Mouse (Mus musculus): ENCODE data around the gene 2810004N23Rik.

The 2810004N23Rik gene

DNA sequence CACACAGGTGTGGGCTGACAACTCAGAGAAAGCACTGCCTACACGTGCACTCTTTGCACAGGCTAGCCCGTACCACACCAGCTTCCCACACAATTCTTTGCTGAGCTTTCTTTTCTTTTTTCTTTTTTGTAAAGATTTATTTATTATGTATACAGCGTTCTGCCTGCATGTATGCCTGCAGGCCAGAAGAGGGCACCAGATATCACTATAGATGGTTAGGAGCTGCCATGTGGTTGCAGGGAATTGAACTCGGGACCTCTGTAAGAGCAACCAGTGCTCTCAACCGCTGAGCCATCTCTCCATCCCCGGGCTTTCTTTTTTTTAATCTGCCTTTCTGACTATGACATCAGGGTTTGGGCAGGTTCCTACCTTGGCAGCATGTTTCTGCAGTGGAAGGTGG lies 39.4 kb downstream of the 2810004N23Rik start:
- DNase-seq (ENCODE audit: low read depth, low spot score): no peak

DNA sequence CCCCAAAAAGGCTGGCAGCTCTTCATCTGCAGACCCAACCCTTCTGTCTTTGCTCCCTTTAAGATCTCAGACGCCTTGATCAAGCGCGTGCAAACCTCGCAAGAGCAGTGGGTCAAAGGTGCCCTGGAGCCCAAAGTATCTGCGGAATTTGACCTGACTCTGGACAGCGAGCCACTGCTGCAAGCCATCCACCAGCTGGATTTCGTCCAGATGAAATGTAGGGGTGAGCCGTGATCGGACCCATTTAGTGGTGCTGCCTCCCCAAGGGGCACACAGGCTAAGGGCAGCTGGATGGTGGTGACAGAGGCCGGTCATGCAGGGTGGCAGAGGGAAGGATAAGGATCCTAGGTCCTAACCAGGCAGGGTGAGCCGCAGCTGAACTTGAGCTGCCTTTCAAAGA lies 42.8 kb downstream of the 2810004N23Rik start:
- DNase-seq (ENCODE audit: low read depth, low spot score): no peak

DNA sequence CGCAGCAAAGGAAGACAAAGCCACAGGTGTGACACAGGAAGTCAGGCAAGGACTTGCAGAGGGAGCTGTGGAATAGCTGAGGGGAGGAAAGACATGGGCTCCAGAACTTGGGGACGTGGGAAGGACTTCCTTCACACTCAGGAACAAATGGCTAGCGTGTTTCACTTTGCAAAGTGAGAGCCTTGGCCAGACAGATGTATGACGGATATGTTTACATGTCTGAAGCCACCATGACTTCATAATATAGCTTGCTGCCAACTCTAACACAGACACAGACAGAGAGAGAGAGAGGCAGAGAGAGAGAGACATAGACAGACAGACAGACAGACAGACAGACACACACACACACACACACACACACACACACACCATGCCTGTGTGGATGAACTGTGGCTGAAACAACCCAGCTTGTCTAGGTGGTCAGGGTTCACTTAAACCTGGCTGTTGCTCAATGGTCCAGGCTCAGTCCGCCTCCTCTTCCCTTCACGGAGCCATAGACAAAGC lies 43.3 kb downstream of the 2810004N23Rik start:
- DNase-seq (ENCODE audit: low read depth, low spot score): no peak

DNA sequence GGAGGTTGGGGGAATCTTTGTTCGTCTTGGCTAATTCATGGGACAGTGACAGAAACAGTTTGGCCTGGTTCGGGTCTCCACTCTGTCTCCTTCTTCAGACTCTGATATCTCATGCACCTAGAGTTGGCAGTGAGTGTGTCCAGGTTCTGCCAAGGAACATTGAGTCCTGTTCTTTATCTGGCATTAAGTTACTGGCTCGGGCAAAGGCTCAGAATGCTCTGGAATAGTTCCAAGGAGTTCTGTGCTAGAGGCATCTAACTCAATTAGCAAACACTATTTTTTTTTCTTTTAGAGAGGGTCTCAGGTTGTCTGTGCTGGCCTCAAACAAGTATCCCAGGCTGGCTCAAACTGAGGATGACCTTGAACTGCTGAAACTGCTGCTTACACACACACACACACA lies 45.6 kb downstream of the 2810004N23Rik start:
- DNase-seq (ENCODE audit: low read depth, low spot score): no peak

DNA sequence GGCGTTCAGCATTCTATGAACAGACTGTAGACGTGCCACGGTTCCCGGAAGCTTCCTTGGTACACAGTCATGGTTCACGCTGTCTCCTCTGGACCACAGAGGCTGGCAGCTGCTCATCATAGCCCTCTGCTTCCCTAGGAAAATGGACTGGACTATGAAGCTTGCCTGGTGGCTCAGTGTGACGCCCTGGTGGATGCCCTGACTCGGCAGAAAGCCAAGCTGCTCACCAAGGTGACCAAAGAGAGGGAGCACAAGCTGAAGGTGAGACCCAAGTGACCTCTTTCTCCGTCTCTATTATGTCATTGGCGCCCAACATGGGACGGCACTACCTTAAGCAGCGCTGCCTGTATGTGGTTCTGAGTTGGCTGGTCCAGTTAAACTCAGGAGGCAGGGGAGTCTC lies 46.1 kb downstream of the 2810004N23Rik start:
- no peak for DNase-seq (ENCODE audit: low read depth, low spot score)

DNA sequence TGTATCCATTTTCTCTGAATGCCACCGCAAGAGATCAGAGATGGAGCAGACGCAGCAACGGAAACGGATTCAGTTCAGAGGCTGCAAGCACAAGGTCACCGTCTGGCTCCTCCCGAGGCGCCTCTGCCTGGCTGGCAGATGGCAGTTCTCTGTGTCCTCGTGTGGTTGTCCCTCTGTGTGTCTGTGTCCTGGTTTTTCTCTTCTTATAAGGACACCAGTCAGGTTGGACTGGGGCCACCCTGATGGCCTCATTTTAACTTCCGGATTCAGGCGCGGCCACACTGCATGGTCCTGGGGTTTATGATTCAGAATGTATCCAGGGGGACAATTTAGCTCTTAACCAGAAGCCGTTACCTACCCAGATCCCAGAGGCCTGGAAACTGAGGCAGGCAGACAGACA lies 47.0 kb downstream of the 2810004N23Rik start:
- DNase-seq (ENCODE audit: low read depth, low spot score): no peak

DNA sequence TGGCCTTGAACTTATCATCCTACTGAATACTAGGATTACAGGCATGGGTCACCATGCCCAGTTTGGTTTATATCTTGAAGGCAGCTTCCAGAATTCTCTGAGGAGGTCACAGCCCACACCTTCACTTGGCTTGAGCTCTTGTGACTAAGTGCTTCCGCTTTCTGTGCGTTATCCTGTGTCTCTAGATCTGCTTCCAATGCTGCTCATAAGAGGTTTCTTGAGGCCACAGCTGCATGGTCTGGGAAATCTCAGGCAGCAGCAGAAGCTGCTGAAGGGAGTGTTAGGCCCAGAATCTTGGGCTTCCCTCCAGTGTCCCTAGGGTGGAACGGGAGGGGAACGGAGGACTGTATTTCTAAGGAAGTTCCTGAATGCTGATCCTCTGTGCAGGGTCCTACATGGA lies 49.6 kb downstream of the 2810004N23Rik start:
- DNase-seq (ENCODE audit: low read depth, low spot score): no peak

DNA sequence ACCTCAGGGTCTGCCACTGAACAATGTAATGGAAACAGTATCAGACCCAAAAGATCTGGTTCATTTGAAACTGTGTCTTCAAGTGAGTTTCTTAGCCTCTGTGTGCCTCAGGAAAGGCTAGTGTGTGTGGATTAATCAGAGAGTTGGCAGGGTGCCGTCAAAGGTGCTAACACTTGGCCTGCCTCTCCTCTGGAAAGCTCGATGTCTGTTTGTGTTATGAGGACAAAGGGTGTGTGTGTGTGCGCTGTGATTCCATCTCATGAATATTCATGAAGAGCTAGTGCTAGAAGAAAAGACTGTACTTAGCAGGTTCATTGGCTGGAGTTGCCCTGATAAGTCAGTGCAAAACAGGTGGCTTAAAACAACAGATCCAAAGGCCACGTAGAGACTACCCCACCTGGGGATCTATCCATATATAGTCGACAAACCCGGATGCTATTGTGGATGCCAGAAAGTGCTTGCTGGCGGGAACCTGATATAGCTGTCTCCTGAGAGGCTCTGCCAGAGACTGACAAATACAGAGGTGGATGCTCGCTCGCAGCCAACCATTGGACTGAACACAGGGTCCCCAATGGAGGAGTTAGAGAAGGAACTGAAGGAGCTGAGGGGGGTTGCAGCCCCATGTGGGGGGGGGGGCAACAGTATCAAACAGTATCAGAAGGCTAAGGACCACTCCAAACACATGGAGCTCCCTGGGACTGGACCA lies 52.1 kb downstream of the 2810004N23Rik start:
- no peak for DNase-seq (ENCODE audit: low read depth, low spot score)

DNA sequence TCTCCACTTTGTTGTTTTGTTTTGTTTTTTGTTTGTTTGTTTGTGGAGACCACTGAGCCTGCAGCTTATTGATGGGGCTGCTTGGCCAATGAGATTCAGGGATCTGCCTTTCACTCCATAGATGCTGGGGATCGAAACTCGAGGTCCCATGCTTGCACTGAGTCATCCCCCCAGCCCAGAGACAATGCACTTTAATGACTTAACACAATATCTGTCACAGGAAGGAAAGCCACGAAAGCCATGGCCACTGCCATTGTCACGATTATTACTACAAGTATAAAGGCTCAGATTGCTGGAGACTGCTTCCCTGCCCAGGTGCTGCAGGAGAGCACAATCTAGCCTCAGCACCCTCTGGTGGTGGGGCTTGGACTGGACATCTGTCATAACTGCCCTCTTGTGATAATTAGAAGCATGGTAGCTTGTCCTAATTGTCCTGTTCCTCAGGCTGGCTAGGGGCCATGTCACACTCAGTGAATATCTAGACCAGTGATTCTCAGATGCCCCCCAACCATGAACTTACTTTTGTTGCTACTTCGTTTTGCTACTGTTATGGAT lies 52.8 kb downstream of the 2810004N23Rik start:
- DNase-seq (ENCODE audit: low read depth, low spot score): no peak

DNA sequence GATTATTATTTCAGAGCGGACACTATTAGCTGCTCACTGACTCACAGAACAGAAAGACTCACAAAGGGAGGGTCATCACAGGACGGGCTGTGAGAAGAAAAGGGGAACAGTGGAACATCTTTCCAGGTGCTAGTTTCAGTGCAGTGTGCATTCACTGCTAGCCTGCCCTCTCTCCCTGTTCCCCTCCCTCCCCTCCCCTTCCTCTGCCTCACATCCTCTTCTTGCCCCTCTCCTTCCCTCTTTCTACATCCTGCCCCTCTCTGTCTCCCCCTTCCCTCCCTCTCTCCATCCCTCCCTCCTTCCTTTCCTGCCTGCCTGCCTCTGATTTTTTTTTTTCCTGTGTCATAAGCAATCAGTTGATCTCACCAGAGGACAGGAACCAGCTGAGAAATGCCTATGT lies 53.5 kb downstream of the 2810004N23Rik start:
- DNase-seq (ENCODE audit: low read depth, low spot score): no peak

DNA sequence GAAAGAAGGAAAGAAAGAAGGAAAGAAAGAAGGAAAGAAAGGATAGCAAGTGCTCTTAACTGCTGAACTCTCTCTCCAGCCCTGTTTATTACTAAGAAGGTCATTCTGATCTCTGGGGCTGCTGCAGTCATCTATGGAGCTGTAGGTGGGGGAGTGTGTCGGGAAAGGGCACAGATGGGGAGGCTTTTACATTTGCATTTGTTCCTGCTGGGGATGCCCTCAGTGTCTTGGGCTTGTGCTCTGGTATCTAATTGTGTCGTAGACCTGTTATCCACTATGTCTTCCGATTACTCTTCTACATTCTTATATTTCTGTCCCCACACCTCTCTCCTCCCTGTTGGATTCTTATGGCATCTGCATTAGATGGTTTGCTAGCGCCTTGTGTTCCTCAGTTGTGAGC lies 56.9 kb downstream of the 2810004N23Rik start:
- DNase-seq (ENCODE audit: low read depth, low spot score): no peak

DNA sequence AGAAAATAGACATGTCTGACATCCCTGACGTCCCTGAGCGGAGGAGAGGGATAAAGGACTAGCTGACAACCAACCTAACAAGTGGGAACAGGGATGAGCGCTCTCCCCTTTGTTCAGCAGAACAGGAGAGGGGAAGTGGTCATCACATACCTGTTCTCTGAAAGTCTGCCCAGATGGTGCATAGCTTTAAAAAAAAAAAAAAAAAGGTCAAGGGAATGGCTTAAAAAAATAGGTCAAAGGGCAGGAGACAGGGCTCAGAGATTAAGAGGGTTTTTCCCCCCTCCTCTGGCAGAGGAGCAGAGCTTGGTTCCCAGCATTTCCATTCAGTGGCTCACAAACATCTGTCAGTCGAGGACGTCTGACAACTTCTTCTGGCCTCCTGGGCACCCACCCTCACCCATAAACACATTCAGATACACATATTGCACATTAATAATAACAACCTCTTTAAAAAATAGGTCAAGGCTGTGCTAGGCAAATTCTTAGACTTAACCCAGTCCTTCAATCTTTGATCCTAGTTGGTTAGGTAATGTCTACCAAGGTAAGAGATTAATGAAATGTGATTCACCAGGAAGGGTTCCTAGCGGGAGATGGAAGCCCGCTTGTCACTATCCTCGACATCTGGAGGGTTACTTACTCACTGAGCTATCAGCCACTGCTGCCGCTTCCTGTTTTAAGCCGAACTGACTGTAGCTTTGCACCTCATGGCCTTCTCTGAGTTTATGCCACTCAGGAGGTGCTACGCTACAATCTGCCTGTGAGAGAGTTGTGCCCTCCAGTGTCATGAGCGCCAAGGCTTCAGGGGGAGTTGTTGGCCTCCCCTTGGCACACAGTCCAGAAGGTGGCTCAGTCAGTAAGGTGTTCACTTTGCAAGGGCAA lies 58.9 kb downstream of the 2810004N23Rik start:
- no peak for DNase-seq (ENCODE audit: low read depth, low spot score)

DNA sequence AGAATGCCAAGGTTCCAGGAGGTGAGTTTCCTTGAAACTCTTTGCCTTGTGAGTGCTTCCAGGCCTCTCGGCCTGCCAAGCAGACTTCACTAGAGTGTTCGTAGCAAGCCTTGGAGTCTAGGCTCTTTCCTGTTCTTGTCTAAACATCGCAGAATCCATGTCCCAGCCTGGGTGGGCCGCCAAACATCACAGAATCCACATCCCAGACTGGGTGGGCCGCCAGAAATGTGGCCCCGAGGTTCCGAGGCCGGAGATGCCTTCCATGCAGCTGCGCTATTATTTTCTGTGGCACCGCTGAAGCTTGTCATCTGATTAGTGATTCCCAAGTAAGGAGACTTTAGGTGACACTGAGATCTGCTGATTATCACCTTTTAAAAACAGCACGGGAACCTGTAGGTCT lies 62.4 kb downstream of the 2810004N23Rik start:
- no peak for DNase-seq (ENCODE audit: low read depth, low spot score)

DNA sequence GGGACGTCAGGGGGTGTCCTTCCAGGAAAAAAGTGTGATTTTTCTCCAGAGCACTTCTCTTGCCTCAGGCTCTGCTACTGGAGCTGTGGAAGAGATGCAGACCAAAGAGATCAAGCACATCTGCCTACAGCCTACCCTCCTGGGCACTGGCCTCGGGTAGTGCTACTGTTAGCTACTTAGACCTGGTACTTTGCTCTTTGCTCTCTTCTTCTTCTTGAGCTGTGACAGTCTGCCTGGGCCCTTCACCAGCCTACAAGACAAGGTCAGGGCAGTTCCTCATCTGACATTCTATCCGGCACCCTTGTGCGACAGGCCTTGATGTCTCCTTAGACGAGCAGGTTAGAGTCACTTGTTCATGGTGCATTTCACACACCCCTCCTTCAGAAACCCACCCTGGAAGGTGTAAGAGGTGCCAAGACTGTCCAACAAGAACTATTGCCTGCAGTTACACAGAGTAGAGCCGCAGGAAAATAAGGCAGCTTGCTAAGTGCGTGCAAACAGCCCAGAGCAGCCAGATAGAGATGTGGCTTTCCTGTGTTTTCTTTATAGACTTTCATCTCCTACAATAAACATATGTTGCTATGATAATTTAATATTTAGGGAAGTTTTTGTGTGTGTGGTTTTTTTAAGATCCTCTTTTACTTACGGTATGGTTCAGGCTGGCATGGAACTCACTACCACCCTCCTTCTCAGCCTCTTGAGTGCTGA lies 67.0 kb downstream of the 2810004N23Rik start:
- no peak for DNase-seq (ENCODE audit: low read depth, low spot score)

DNA sequence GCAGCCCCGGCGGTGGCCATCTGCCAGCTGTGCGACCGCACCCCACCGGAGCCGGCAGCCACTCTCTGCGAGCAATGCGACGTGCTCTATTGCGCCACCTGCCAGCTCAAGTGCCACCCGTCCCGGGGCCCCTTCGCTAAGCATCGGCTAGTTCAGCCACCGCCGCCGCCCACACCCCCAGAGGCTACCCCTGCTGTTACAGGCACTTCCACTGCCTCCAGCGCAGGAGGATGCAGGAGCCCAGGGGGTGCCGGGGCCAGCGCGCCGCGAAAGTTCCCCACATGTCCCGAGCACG lies 68.5 kb downstream of the 2810004N23Rik start:
- peak; percentile 67 for DNase-seq (ENCODE audit: low read depth, low spot score)

DNA sequence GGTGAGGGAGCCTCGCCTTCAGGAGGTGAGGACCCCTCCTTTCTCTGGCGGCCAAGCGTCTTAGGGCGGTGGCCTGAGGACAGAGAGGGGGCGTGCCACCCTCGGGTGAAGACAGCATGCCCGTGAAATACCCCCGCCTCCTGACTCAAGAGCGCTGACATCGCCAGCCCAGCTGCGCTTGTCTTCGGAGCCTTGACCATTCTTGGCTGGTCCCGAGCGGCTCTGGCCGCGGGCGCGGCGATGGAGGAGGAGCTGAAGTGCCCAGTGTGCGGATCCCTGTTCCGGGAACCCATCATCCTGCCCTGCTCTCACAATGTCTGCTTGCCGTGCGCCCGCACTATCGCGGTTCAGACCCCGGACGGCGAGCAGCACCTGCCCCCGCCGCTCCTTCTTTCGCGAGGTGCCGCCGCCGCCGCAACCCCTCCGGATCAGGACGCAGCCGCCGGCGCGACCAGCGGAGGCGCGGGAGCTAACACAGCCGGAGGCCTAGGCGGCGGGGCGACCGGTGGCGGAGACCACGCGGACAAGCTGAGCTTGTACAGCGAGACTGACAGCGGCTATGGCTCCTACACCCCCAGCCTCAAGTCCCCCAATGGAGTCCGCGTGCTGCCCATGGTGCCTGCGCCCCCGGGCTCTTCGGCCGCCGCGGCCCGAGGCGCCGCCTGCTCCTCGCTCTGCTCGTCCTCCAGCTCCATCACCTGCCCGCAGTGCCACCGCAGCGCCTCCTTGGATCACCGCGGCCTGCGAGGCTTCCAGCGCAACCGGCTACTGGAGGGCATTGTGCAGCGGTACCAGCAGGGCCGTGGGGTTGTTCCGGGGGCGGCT lies 69.0 kb downstream of the 2810004N23Rik start:
- no peak for DNase-seq (ENCODE audit: low read depth, low spot score)

DNA sequence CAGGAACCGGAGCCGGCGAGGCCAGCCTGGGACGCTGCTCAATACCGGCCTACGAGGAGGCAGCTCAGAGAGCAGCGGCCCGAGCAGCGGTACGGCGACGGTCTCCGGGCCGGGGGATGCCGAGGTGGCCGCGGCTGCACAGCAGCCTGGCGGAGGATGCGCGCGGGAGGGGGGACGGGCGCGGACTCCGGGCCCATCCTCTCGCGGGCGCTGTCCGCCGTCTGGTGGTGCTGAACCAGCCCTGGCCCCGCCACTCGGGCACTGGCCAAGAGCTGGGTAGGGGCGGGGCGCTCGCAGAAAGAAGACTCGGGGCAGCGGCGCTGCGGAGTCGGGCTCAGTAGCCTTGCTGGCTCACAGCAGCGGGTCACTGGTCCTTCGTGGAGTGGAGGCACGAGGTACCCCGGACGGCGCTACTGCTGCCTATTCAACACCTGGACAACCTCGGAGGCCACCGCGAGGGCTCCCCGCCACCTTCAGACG lies 69.7 kb downstream of the 2810004N23Rik start:
- peak; percentile 48 for DNase-seq (ENCODE audit: low read depth, low spot score)

DNA sequence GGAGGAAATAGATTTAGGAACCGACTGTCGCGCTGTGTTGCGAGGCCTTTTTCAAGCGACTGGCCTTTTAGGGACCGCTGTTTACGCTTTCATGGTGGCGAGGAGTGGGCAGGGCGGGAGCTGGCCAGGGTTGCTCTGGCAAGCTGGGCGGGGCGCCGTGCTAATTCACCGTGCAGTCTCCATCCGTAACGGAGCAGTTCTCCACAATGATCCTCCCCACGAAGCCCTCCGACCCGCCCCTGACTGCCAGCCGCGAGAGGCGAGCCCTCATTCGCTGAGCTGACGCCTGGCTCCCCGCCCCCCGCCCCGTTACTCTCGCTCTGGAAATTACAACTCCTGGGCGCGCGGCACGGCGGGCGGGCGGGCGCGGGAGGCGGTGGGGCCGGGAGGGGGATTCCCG lies 70.2 kb downstream of the 2810004N23Rik start, which contains the start of gene Trim67:
Gene Trim67 (plus strand): TSS at position 385 of the 400 bp plus-strand sequence.
- peak; percentile 77 for DNase-seq (ENCODE audit: low read depth, low spot score)

DNA sequence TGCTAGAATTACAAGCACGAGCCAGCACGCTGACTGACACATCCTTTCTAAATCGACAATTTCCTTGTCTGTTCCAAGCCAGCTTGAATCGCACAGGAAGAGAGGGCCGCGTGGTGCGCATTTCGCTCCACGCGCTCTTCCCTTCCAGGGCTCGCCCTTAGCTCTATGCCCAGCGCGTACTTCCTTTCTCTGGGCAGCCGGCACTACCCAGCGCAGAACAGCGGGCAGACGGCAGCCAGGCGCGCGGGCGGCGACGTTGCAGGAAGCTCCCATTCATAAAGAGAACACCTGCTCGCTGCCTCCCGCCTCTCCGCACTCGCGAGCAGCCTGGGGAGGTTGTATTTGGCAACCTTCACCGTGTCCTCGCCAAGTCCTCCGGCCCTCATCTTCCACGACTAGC lies 70.7 kb downstream of the 2810004N23Rik start:
- no peak for DNase-seq (ENCODE audit: low read depth, low spot score)

DNA sequence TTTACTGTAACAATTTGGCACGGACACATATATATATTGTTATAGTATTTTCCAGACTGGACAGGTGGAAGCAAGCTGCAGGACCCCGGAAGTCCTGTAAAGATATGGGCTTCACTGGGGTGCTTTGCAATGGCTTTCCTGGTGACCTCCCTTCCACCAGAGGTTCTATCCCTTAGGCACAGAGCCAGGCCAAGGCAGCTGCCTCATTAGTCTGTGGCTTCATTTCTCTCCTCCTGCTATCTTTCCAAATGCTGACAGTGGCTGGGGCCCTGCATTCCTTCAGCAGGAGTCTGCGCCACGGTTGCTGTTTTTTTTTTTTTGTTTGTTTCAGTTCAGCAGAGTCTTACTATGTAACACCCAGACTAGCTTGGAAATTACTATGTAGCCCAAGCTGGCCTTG lies 71.2 kb downstream of the 2810004N23Rik start:
- DNase-seq (ENCODE audit: low read depth, low spot score): no peak

DNA sequence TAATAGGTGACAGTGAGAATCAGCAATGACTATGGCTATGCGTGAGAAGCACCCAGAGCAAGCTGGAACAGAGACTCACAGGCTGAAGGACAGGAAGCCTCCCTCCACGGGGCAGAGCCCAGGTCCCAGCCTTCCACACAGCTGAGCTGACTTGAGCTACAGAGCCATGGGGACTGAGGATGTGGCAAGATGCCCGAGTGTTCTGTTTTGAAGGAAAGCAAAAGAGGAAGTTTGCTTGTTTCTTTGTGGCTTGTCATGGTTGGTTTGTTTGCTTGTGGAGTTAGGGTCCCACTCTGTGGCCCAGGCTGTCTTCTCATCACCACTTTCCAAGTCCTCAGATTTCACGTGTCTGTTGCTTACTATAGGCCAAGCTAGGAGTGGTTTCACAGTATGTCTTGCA lies 72.2 kb downstream of the 2810004N23Rik start:
- no peak for DNase-seq (ENCODE audit: low read depth, low spot score)

Data from retina, postnatal 7 days (tissue).